ENCODE assay signal across 8 mouse cellular contexts in genomic region chr1:78536310-78537164, GRCm38 (mm10). TPM values are rescaled to one million over a fixed set of nuclear protein-coding genes. Genes with fewer than 3 reads are reported as not detected.
DNase-seq lines count a peak whose midpoint lies in the region; ATAC-seq lines count a peak whose summit lies in the region.

No protein-coding gene starts in this region.

- no peak overlapping the region for H3K9ac ChIP-seq in forebrain, embryonic 12.5 days
- no peak overlapping the region for H3K9ac ChIP-seq in kidney, embryonic 15.5 days

- H3K9me3 ChIP-seq in forebrain, embryonic 10.5 days: no peaks in the 10 kb centered on the region
- H3K9me3 ChIP-seq in forebrain, embryonic 12.5 days: no peaks in the 10 kb centered on the region
- H3K9me3 ChIP-seq in embryonic facial prominence, embryonic 10.5 days: no peaks in the 10 kb centered on the region
- H3K9me3 ChIP-seq in heart, embryonic 10.5 days: no peaks in the 10 kb centered on the region
- no peaks in the 10 kb centered on the region for H3K9me3 ChIP-seq in kidney, embryonic 15.5 days (replicated peaks)

- 41% methylated on average over 19 of the region's 19 CpGs for WGBS in forebrain, embryonic 10.5 days
- 40% methylated on average over 19 of the region's 19 CpGs for WGBS in forebrain, embryonic 12.5 days
- WGBS in embryonic facial prominence, embryonic 10.5 days: 37% methylated on average over 19 of the region's 19 CpGs
- 39% methylated on average over 19 of the region's 19 CpGs for WGBS in heart, embryonic 10.5 days
- 21% methylated on average over 19 of the region's 19 CpGs for WGBS in kidney, embryonic 15.5 days

- no peaks in the 10 kb centered on the region for H3K36me3 ChIP-seq in forebrain, embryonic 10.5 days (replicated peaks)
- H3K36me3 ChIP-seq in forebrain, embryonic 12.5 days (replicated peaks): no peaks in the 10 kb centered on the region
- H3K36me3 ChIP-seq in embryonic facial prominence, embryonic 10.5 days (replicated peaks): no peaks in the 10 kb centered on the region
- H3K36me3 ChIP-seq in heart, embryonic 10.5 days: no peaks in the 10 kb centered on the region
- H3K36me3 ChIP-seq in kidney, embryonic 15.5 days: no peaks in the 10 kb centered on the region

- no peak overlapping the region for H3K4me2 ChIP-seq in forebrain, embryonic 12.5 days
- H3K4me2 ChIP-seq in kidney, embryonic 15.5 days: peak overlapping the region; percentile 61

- H3K27me3 ChIP-seq in forebrain, embryonic 10.5 days (ENCODE audit: poor library complexity, severe bottlenecking): peaks cover 7% of the 10 kb centered on the region; the same call in 1 of the 2 replicates
- H3K27me3 ChIP-seq in forebrain, embryonic 12.5 days: peaks cover 4% of the 10 kb centered on the region; the same call in 1 of the 2 replicates
- no peaks in the 10 kb centered on the region for H3K27me3 ChIP-seq in embryonic facial prominence, embryonic 10.5 days (replicated peaks; ENCODE audit: low read depth, poor library complexity, severe bottlenecking)
- no peaks in the 10 kb centered on the region for H3K27me3 ChIP-seq in heart, embryonic 10.5 days (ENCODE audit: insufficient read depth, poor library complexity, severe bottlenecking)
- H3K27me3 ChIP-seq in kidney, embryonic 15.5 days: no peaks in the 10 kb centered on the region

- H3K4me3 ChIP-seq in forebrain, embryonic 10.5 days: no peak overlapping the region
- H3K4me3 ChIP-seq in forebrain, embryonic 12.5 days (replicated peaks): no peak overlapping the region
- H3K4me3 ChIP-seq in embryonic facial prominence, embryonic 10.5 days: no peak overlapping the region
- no peak overlapping the region for H3K4me3 ChIP-seq in heart, embryonic 10.5 days
- H3K4me3 ChIP-seq in kidney, embryonic 15.5 days (replicated peaks): no peak overlapping the region

- no peak overlapping the region for H3K27ac ChIP-seq in forebrain, embryonic 10.5 days
- no peak overlapping the region for H3K27ac ChIP-seq in forebrain, embryonic 12.5 days
- 0 out of 2 replicates have a peak overlapping the region, but pooled peaks have one; percentile 24 for H3K27ac ChIP-seq in embryonic facial prominence, embryonic 10.5 days (replicated peaks)
- H3K27ac ChIP-seq in heart, embryonic 10.5 days: no peak overlapping the region
- no peak overlapping the region for H3K27ac ChIP-seq in kidney, embryonic 15.5 days

- no peak for ATAC-seq in forebrain, embryonic 12.5 days (ENCODE audit: low FRiP score)
- peak; percentile 71; the same call in 1 of the 2 replicates for ATAC-seq in kidney, embryonic 15.5 days (replicated peaks; ENCODE audit: low FRiP score)
- 0 out of 2 replicates have a peak, but pooled peaks have one; percentile 45 for ATAC-seq in monocyte, adult 5-6 weeks (replicated peaks; ENCODE audit: insufficient number of reproducible peaks, low FRiP score, low TSS enrichment, poor library complexity, severe bottlenecking)

- peak; percentile 50 for DNase-seq in forebrain, embryonic 10.5 days (ENCODE audit: extremely low spot score, low spot score)
- peak; percentile 81 for DNase-seq in embryonic facial prominence, embryonic 10.5 days (ENCODE audit: low spot score)
- DNase-seq in heart, embryonic 10.5 days (ENCODE audit: low spot score): peak; percentile 77
- DNase-seq in liver: peak; percentile 67
- DNase-seq in spleen, postnatal 4 days (ENCODE audit: low spot score in 2 of 2): peak; percentile 53 to 81

- H3K4me1 ChIP-seq in forebrain, embryonic 10.5 days: peaks cover 24% of the 10 kb centered on the region
- H3K4me1 ChIP-seq in forebrain, embryonic 12.5 days: peaks cover 5% of the 10 kb centered on the region; the same call in 1 of the 2 replicates
- H3K4me1 ChIP-seq in embryonic facial prominence, embryonic 10.5 days: peaks cover 26% of the 10 kb centered on the region
- peaks cover 11% of the 10 kb centered on the region for H3K4me1 ChIP-seq in heart, embryonic 10.5 days
- H3K4me1 ChIP-seq in kidney, embryonic 15.5 days: peaks cover 8% of the 10 kb centered on the region; the same call in 1 of the 2 replicates

RNA-seq across cellular contexts. Expression of gene BC035947, which starts 24.6 kb away (rescaled TPM):
- 0.21 and 0.37 TPM in 2 replicates for polyA plus RNA-seq in forebrain, embryonic 10.5 days (2016; fragmentation: Nextera tagmentation; extraction: Ambion mirVana)
- 0.38 and 0.42 TPM in 2 replicates for polyA plus RNA-seq in forebrain, embryonic 12.5 days (2016; fragmentation: Nextera tagmentation; extraction: Ambion mirVana)
- 0.20 and 0.54 TPM in 2 replicates for polyA plus RNA-seq in embryonic facial prominence, embryonic 10.5 days (2016; fragmentation: Nextera tagmentation; extraction: Ambion mirVana)
- polyA plus RNA-seq in heart, embryonic 10.5 days (2016; fragmentation: Nextera tagmentation; extraction: Ambion mirVana): 0.05 and 0.15 TPM in 2 replicates
- polyA plus RNA-seq in kidney, embryonic 15.5 days (2015; fragmentation: Nextera tagmentation; extraction: Ambion mirVana): 0.57 and 1.1 TPM in 2 replicates
- not detected in 3 replicates for total RNA-seq in monocyte, adult 5-6 weeks (2017)

RNA-seq across cellular contexts. Expression of gene Mogat1, which starts 25.7 kb away (rescaled TPM):
- 0.87 and 1.1 TPM in 2 replicates for polyA plus RNA-seq in forebrain, embryonic 10.5 days (2016; fragmentation: Nextera tagmentation; extraction: Ambion mirVana)
- not detected in 2 replicates for polyA plus RNA-seq in forebrain, embryonic 12.5 days (2016; fragmentation: Nextera tagmentation; extraction: Ambion mirVana)
- polyA plus RNA-seq in embryonic facial prominence, embryonic 10.5 days (2016; fragmentation: Nextera tagmentation; extraction: Ambion mirVana): 0.45 and 0.91 TPM in 2 replicates
- polyA plus RNA-seq in heart, embryonic 10.5 days (2016; fragmentation: Nextera tagmentation; extraction: Ambion mirVana): 0.22 TPM in 1 of 2 replicates, not detected in the other
- polyA plus RNA-seq in kidney, embryonic 15.5 days (2015; fragmentation: Nextera tagmentation; extraction: Ambion mirVana): 0.47 TPM in 1 of 2 replicates, not detected in the other
- total RNA-seq in monocyte, adult 5-6 weeks (2017): not detected in 3 replicates

RNA-seq across cellular contexts. Expression of gene Farsb, which starts 47.8 kb away (rescaled TPM):
- polyA plus RNA-seq in forebrain, embryonic 10.5 days (2016; fragmentation: Nextera tagmentation; extraction: Ambion mirVana): 154 TPM in 2 replicates
- 136 and 139 TPM in 2 replicates for polyA plus RNA-seq in forebrain, embryonic 12.5 days (2016; fragmentation: Nextera tagmentation; extraction: Ambion mirVana)
- 152 and 155 TPM in 2 replicates for polyA plus RNA-seq in embryonic facial prominence, embryonic 10.5 days (2016; fragmentation: Nextera tagmentation; extraction: Ambion mirVana)
- polyA plus RNA-seq in heart, embryonic 10.5 days (2016; fragmentation: Nextera tagmentation; extraction: Ambion mirVana): 122 and 133 TPM in 2 replicates
- 137 and 139 TPM in 2 replicates for polyA plus RNA-seq in kidney, embryonic 15.5 days (2015; fragmentation: Nextera tagmentation; extraction: Ambion mirVana)
- 16.5 to 27.7 TPM (median 20.3 TPM) in 3 replicates for total RNA-seq in monocyte, adult 5-6 weeks (2017)
